Mouse (Mus musculus): Measurements from ENCODE around the gene Col13a1.
A peak's percentile ranks its signal among the peaks of the same experiment; 100 is the strongest.

Col13a1 gene

GRCm38 (mm10) chr10:61967207-61967606 lies 11.7 kb downstream of the Col13a1 start:
- DNase-seq, result no peak

GRCm38 (mm10) chr10:61965386-61965841 lies 13.5 kb downstream of the Col13a1 start:
- DNase-seq, result no peak

DNA sequence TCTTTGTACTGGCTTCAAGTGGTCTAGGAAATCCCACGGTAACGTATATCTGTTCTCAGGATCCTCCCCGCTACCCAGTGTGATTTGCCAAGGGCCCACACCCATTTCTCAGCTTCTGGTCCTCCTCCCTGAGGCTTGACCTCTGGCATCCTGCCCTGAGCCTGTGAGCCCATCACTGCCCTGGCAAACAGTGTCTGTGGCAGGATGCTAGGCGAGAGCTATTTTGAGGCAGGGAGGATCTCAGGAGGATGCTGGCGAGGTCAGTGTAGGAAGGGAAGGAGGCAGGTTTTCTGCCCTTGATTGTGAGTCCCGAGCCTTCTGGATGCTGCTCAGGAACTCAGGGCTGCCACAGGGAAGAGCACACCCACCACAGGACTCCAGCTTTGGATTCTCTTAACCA lies 22.2 kb downstream of the Col13a1 start:
- DNase-seq, result peak; percentile 79 to 84

DNA sequence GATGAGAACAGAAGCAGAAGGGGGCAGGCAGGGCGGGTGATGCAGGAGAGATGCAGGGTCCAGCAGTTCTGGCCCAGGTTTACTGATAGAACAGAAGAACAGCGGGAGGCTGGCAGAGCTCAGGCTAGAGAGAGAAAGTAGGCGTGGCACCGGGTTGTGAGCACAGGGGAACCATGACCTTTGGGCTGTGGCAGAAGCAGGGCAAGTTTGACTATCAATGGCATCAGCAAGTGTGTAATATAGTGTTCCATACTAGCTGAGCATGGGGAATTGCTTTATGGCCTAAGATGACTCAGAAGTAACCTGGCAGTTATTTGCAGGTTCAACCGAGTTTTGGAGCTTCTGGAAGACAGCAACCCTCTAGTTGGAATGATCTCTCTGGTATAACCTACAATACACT lies 25.0 kb downstream of the Col13a1 start:
- DNase-seq, result no peak

GRCm38 (mm10) chr10:61949542-61949941 lies 29.4 kb downstream of the Col13a1 start:
- no peak for DNase-seq

GRCm38 (mm10) chr10:61944386-61944785 lies 34.5 kb downstream of the Col13a1 start:
- DNase-seq, result no peak

DNA sequence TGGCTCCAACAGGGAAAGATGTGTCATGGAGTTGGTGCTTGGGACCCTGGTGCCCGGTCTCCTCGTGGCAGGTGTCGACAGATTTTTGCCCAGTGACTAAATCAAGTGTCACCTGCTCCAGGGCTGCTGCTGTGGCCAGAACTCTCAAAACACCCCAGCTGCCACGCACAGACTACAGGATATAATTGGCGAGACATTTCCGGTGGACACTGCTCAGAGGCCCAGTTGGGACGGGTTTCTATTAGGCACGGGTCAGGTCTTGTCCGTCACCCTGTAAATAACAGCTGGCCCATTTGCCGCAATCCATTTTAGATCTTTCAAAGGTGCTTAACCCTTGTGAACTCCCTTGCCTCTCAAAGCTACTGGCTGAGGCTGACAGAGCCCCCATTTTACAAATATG lies 35.4 kb downstream of the Col13a1 start:
- DNase-seq, result no peak

GRCm38 (mm10) chr10:61942719-61943118 lies 36.2 kb downstream of the Col13a1 start:
- no peak for DNase-seq

DNA sequence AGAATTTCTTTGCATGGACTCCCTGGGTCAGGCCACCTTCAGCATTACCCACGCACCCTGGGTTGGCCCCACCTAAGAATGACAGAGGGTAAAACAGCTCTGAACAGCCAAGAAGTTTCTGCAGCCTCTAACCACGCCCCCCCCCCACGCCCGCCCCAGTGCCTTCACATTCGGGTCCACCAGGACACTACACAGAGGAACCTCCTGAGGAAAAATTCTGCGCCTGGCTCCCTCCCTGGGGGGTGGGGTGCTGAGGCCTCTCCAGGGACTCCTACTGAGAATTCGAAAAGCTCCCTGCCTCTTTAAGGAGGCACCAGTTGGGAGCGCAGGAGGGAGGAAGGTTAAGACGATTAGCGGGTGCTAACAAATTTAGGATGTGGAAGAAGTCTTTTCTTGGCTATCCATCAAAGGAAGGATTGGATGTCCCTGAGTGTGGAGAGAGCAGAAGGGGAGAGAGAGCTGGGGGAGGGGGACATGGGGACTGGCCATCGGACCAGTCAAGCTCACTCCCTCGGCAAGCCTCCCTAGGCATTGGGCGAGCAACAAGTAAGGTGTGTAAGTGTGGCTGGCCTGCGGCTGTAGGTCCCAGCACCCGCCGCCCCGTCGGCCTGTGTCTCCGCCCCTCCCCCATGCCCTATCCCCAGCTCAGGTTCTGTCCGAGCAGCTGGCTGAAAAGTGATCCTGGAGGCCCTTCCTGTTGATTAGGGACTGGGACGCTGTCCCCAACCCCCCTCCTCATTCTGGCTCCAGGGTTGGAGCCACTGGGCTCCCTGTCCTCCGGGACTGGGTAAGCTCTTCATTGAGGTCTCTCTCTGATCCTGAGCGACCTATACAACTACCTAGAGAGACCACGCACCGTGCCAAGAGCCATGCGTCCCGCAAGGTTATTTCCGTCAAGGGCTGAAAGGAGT lies 42.4 kb downstream of the Col13a1 start:
- DNase-seq, result peak in 1 of 2 experiments; percentile 23

- peak in 1 of 2 experiments; percentile 40 for DNase-seq
Observed at GRCm38 (mm10) chr10:61931678-61932077, 47.2 kb downstream of the Col13a1 start.

GRCm38 (mm10) chr10:61929901-61930300 lies 49.0 kb downstream of the Col13a1 start:
- no peak for DNase-seq

DNA sequence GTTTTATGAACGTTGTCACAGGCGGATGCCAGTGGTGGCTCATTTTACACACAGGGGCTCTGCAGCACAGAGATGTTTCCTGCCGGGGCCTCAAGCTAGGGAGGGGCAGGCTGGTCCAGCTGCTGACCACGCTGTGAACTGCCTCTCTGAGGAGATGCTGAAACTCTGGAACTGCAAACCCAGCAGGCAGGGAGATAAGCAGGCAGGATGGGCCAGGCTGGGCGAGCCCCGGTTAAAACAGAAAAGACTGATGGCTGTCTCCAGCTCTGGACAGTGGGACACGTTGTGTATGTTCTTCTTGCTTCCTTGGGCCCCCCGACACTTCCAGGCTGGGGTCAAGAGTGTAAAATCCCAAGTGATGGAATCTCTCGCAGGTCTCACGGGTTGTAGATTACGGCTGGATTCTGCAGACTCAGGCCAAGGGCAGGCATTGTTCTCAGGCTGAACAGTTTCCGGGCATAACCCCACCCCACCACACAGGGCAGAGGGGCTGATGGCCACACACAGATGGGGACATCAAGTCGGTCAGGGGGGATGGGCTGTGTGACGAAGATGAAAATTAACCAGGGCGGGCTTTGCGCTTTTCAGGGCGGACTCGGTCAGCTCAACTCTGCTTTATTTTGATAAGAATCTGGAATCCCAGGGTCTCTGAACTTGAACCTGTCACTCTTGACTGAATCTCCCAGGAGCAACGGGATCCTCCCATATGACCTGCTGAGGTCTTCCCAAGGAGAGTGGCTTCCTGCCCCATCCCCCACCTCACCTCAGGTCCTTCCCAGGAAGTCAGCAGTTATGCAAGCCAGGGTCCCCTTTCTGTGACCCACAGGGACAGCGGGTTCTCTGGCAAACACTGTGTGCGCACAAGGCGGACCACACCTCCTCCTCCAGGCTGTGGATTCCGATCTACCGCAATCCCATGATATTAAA lies 49.9 kb downstream of the Col13a1 start:
- DNase-seq, result peak; percentile 75 to 82

GRCm38 (mm10) chr10:61925691-61926090 lies 53.2 kb downstream of the Col13a1 start:
- no peak for DNase-seq

DNA sequence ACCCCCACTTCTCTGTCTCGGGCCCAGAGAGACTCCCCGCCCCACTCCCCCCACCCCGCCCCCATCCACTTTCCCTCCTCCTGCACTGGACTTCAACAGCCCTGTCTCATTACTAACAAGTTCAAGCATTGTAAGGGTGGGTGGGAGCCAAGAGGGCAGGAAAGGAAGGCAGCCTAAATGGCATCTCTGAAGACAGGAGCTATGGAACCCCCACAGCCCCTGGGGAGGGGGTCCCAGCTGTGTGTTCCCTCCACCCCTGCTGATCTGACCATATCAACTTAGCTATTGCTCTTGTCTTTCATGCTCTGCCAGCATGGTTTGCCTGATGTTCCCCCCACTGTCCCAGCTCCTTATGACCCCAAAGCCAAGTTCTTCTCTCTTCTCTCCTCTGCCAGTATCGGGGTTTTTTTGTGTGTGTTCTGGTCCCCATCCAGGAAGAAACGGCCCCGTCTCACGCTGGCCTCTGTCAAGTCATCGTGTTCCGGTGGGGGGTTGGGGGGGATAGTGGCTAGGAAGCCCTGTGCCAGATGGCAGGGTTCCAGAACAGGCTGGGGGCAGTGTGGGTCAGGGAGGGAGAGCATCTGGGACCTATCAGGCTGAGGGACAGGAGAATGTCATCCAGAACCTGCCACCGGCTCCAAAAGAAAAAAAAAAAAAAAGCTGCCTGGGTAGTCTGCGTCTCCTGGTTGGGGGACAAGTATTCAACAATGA lies 58.1 kb downstream of the Col13a1 start:
- DNase-seq, result peak; percentile 49 to 59

DNA sequence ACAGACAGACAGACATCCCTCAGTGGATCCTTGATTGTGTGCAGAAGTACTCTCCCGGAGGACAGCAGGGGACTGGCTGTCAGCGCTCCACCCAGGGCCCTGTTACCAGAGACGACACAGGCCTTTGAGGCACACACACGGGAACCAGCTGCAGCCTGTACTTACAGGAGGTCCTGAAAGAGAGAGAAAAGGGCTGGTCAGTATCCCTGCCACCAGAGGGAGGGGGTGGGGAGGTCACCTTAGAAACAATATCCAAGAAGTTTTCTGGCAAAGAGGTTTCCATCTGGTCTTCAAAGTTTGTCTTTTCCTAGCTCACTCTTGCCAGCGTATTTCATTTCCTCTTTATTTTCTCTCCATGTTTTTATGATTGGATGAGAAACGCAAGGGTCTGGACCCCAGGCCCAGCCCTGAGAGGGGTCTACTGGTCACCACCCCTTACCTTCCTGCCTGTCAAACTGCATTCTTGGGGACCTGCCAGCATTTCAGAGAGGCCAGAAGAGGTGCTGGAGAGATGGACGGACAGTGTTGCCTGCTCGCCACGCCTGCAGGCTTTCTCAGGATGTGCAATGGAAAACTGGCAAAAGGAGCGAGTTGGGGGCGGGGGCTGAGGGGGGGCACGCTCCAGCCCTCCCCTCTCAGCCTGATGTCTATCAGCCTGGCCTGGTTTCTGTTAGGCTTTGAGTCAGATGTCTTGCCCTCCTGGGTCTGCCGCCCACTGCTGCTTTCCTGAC lies 58.8 kb downstream of the Col13a1 start:
- peak; percentile 23 to 32 for DNase-seq

DNA sequence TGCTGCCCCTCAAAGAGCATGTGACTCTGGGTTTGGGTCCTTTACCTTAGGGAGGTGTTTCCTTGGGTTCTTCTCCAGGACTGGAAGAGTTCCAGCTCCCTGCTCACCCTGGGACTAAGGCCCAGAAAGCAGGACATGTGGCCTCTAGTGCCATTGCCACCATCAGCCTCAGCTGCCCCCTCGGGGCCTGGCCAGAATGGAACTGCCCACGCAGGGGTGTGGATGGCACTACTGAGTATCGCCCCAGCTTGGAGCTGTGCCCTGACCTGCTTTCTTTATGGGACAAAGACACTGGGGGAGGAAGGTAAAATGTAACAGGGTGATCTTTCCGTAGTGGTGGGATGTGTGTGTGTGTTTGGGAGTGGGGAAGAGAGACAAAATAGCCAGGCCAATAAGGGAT lies 59.4 kb downstream of the Col13a1 start:
- no peak for DNase-seq

- no peak for DNase-seq
Observed at GRCm38 (mm10) chr10:61917066-61917465, 61.8 kb downstream of the Col13a1 start.

- DNase-seq, result no peak
Observed at GRCm38 (mm10) chr10:61911770-61912169, 67.1 kb downstream of the Col13a1 start.

- peak; percentile 24 to 30 for DNase-seq
Observed at GRCm38 (mm10) chr10:61909004-61909403, 69.9 kb downstream of the Col13a1 start.

- peak; percentile 18 to 45 for DNase-seq
Observed at GRCm38 (mm10) chr10:61906226-61906625, 72.7 kb downstream of the Col13a1 start.

- DNase-seq, result peak in 1 of 2 experiments; percentile 21
Observed at GRCm38 (mm10) chr10:61905308-61905707, 73.6 kb downstream of the Col13a1 start.

GRCm38 (mm10) chr10:61898116-61898515 lies 80.8 kb downstream of the Col13a1 start:
- DNase-seq, result no peak

All from kidney, postnatal 36 days (tissue).